Mouse (Mus musculus): ENCODE measurements around the gene Atp1b2. TPM values are rescaled to one million over a fixed set of nuclear protein-coding genes. Genes with fewer than 3 reads are reported as not detected.

The Atp1b2 gene
- polyA plus RNA-seq, 2 experiments = 10.4 to 17.9 TPM

DNA sequence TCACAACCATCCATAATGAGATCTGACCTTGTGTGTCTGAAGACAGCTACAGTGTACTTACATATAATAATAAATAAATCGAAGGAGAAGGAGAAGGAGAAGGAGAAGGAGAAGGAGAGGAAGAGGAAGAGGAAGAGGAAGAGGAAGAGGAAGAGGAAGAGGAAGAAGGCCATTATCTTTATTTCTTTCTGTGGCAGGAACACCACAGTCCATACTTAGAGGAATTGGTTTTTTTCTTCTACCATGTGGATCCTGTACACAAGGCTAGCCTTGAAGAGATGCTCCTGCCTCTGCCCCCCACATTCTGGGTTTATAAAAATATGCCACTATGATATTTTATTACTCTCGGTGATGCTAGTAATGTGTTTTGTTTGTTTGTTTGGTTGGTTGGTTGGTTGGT, 1.1 kb upstream of the Atp1b2 start:
- Histone ChIP-seq H3K27me3 (ENCODE audit: control insufficient read depth, insufficient read depth, low read length) (no peaks in the 10 kb centered on the region; the same call in 1 of the 2 replicates), H3K4me1 (ENCODE audit: control insufficient read depth, insufficient read depth, low read length) (peaks cover 9% of the 10 kb centered on the region), H3K36me3 (ENCODE audit: control insufficient read depth, insufficient read depth, low read length) (0 out of 2 replicates have a peak, but pooled peaks cover 2% of the 10 kb centered on the region), H3K4me3 (replicated peaks; ENCODE audit: low read length) (no peak overlapping the region), H3K9me3 (ENCODE audit: control insufficient read depth, low read length) (no peaks in the 10 kb centered on the region), H3K4me2 (replicated peaks; ENCODE audit: low read depth, low read length, severe bottlenecking) (no peak overlapping the region), H3K9ac (ENCODE audit: low read depth, low read length, severe bottlenecking) (no peak overlapping the region), H3K27ac (replicated peaks; ENCODE audit: low read depth, low read length) (no peak overlapping the region)
- TF ChIP-seq POLR2A (IDR thresholded peaks at IDR 0.05; ENCODE audit: borderline replicate concordance, extremely low read depth, insufficient read depth, insufficient read length) = no peak
- no peak for DNase-seq (ENCODE audit: low spot score)
- ATAC-seq (ENCODE audit: low FRiP score, low read depth) = no peak
- 89% methylated on average over 2 of the region's 2 CpGs for WGBS

DNA sequence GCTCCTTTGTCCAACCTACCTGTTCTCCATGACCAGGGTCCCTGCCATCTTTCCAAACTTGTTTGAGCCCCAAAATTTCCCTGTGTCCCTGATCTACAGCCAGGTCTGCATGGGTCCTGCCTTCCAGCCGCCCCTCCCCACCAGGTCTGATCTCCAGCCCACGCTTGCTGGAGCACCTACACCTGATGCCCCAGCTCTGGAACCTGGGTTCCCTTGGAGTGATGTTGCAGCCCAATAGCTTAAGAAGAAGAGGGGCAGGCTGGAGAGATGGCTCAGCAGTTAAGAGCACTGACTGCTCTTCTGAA, 701 bp upstream of the Atp1b2 start:
- ATAC-seq (ENCODE audit: low FRiP score, low read depth) (no peak), DNase-seq (ENCODE audit: low spot score) (no peak)
- Histone ChIP-seq H3K27ac (replicated peaks; ENCODE audit: low read depth, low read length) (0 out of 2 replicates have a peak overlapping the region, but pooled peaks have one; percentile 7), H3K27me3 (ENCODE audit: control insufficient read depth, insufficient read depth, low read length) (no peaks in the 10 kb centered on the region; the same call in 1 of the 2 replicates), H3K9me3 (ENCODE audit: control insufficient read depth, low read length) (no peaks in the 10 kb centered on the region), H3K36me3 (ENCODE audit: control insufficient read depth, insufficient read depth, low read length) (0 out of 2 replicates have a peak, but pooled peaks cover 6% of the 10 kb centered on the region), H3K4me3 (replicated peaks; ENCODE audit: low read length) (peak overlapping the region; percentile 63), H3K4me1 (ENCODE audit: control insufficient read depth, insufficient read depth, low read length) (peaks cover 9% of the 10 kb centered on the region), H3K4me2 (replicated peaks; ENCODE audit: low read depth, low read length, severe bottlenecking) (peak overlapping the region; percentile 100), H3K9ac (ENCODE audit: low read depth, low read length, severe bottlenecking) (peak overlapping the region; percentile 25; the same call in 1 of the 2 replicates)
- no peak for TF ChIP-seq POLR2A (IDR thresholded peaks at IDR 0.05; ENCODE audit: borderline replicate concordance, extremely low read depth, insufficient read depth, insufficient read length)
- WGBS = 53% methylated on average over 2 of the region's 2 CpGs

DNA sequence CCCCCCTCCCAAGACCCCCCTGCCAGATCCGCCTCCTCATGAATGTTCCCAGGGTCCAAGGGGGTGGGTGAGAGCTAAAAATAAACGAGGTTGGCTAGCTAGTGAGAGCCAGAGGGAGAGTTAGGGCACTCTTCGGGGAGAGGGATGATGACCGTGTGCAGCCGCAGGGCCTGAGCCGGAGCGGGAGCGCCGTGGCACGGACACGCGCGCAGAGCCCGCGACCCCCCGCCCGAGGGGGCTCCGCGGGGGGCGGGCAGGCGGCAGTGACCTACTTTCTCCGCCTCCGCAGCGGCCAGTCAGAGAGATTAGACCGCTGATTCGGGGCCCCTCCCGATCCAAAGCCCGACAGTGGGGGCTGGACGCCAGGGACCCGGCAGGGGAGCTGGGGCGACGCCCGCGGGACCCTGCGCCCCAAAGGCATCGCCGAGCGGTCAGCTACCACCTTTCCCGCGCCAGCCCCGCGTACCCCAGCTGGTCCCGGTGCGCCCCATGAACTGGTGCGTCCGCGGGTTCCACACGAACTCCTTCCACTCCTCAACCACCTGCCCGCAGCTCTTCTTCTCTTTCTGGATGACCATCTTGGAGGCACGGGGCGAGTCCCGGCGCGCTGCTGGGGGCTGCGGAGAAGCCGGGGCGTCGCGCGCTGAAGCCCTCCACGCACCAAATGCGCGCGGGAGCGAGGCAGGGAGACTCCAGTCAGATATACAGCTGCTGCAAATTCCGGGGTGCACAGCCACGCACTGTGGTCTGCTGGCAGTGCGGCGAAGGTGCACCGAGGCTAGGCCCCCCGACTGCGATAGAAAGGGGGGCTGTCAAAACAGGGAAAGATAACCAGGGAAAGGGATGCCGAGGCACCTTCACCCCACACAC, 712 bp downstream of the Atp1b2 start:
- peak overlapping the region; percentile 100 for H3K4me2 ChIP-seq (replicated peaks; ENCODE audit: low read depth, low read length, severe bottlenecking)
- no peak for TF ChIP-seq POLR2A (IDR thresholded peaks at IDR 0.05; ENCODE audit: borderline replicate concordance, extremely low read depth, insufficient read depth, insufficient read length)
- peak; percentile 17; the same call in 1 of the 2 replicates for ATAC-seq (ENCODE audit: low FRiP score, low read depth)

DNA sequence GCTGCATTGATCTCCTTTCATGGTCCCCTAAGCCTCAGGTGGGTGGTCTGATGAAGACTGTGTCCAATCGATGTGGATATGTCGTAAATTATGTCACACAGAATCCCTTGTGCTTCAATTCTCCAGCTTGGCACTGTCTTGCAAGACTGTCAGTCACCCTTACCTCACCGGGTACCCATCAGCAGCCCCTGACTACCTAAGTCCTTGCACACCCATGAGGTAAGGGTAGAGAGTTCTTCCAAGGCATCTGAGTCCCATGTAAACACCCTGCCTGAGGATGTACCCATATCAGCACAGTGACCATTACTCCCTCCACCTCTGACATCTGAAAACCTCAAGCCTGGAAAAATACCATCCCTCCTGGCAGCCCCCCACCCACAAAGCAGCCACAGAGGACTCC, 1.4 kb downstream of the Atp1b2 start:
- no peak for ATAC-seq (ENCODE audit: low FRiP score, low read depth)
- H3K9ac ChIP-seq (ENCODE audit: low read depth, low read length, severe bottlenecking) = peak overlapping the region; percentile 70; the same call in 1 of the 2 replicates
- TF ChIP-seq POLR2A (IDR thresholded peaks at IDR 0.05; ENCODE audit: borderline replicate concordance, extremely low read depth, insufficient read depth, insufficient read length) = no peak
- H3K4me3 ChIP-seq (replicated peaks; ENCODE audit: low read length) = peak overlapping the region; percentile 63
- H3K27ac ChIP-seq (replicated peaks; ENCODE audit: low read depth, low read length) = no peak overlapping the region
- WGBS = 61% methylated on average over 3 of the region's 3 CpGs
- no peaks in the 10 kb centered on the region for H3K9me3 ChIP-seq (ENCODE audit: control insufficient read depth, low read length)
- no peak for DNase-seq (ENCODE audit: low spot score)
- H3K4me1 ChIP-seq (ENCODE audit: control insufficient read depth, insufficient read depth, low read length) = peaks cover 25% of the 10 kb centered on the region
- H3K36me3 ChIP-seq (ENCODE audit: control insufficient read depth, insufficient read depth, low read length) = 0 out of 2 replicates have a peak, but pooled peaks cover 6% of the 10 kb centered on the region
- peak overlapping the region; percentile 100 for H3K4me2 ChIP-seq (replicated peaks; ENCODE audit: low read depth, low read length, severe bottlenecking)
- H3K27me3 ChIP-seq (ENCODE audit: control insufficient read depth, insufficient read depth, low read length) = no peaks in the 10 kb centered on the region; the same call in 1 of the 2 replicates

More for the DNA sequence above, 712 bp downstream of the Atp1b2 start:
- Histone ChIP-seq H3K36me3 (ENCODE audit: control insufficient read depth, insufficient read depth, low read length) (0 out of 2 replicates have a peak, but pooled peaks cover 6% of the 10 kb centered on the region), H3K9ac (ENCODE audit: low read depth, low read length, severe bottlenecking) (peak overlapping the region; percentile 70), H3K9me3 (ENCODE audit: control insufficient read depth, low read length) (no peaks in the 10 kb centered on the region), H3K27ac (replicated peaks; ENCODE audit: low read depth, low read length) (0 out of 2 replicates have a peak overlapping the region, but pooled peaks have one; percentile 19), H3K4me1 (ENCODE audit: control insufficient read depth, insufficient read depth, low read length) (peaks cover 21% of the 10 kb centered on the region), H3K27me3 (ENCODE audit: control insufficient read depth, insufficient read depth, low read length) (no peaks in the 10 kb centered on the region; the same call in 1 of the 2 replicates), H3K4me3 (replicated peaks; ENCODE audit: low read length) (peak overlapping the region; percentile 63)
- WGBS = under 1% methylated on average over 44 of the region's 73 CpGs
- DNase-seq (ENCODE audit: low spot score) = no peak

DNA sequence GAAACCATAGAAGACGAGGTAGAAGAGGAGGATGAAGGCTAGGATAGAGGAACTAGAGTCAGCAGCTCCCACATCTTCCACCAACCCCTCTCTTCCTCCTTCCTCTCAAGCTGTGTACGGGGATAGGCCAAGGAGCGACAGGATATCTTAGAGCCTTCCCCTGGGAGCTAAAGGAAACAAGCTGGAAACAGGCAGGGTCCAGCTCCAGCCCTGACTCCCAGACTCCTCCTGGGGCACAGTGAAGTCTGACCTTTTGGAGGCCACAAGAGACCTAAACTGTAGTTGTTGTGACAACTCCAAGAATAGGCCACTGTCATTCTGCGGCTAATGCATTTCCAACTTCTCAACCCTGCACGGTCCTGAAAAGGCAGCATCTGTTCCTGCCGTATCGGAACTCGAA, 2.2 kb downstream of the Atp1b2 start:
- Histone ChIP-seq H3K27ac (replicated peaks; ENCODE audit: low read depth, low read length) (no peak overlapping the region), H3K9ac (ENCODE audit: low read depth, low read length, severe bottlenecking) (no peak overlapping the region), H3K4me2 (replicated peaks; ENCODE audit: low read depth, low read length, severe bottlenecking) (no peak overlapping the region), H3K36me3 (ENCODE audit: control insufficient read depth, insufficient read depth, low read length) (0 out of 2 replicates have a peak, but pooled peaks cover 6% of the 10 kb centered on the region), H3K4me3 (replicated peaks; ENCODE audit: low read length) (no peak overlapping the region), H3K4me1 (ENCODE audit: control insufficient read depth, insufficient read depth, low read length) (peaks cover 28% of the 10 kb centered on the region), H3K27me3 (ENCODE audit: control insufficient read depth, insufficient read depth, low read length) (no peaks in the 10 kb centered on the region; the same call in 1 of the 2 replicates), H3K9me3 (ENCODE audit: control insufficient read depth, low read length) (no peaks in the 10 kb centered on the region)
- DNase-seq (ENCODE audit: low spot score) (no peak), ATAC-seq (ENCODE audit: low FRiP score, low read depth) (no peak)
- TF ChIP-seq POLR2A (IDR thresholded peaks at IDR 0.05; ENCODE audit: borderline replicate concordance, extremely low read depth, insufficient read depth, insufficient read length) = no peak
- WGBS = 78% methylated on average over 8 of the region's 8 CpGs
